Mouse (Mus musculus) intestine, embryonic 16.5 days (tissue): ENCODE measurements around the gene C330007P06Rik. TPM values are rescaled to one million over a fixed set of nuclear protein-coding genes. Genes with fewer than 3 reads are reported as not detected.

Experiments used
- ATAC-seq: fragments of 200-750 bp; cut with Nextera tagmentation; 2 replicates; pipeline ENCODE4 v1.8.0; 2017; ENCODE audit warnings: moderate TSS enrichment, moderate library complexity
- H3K27ac ChIP-seq: fragments of 300-500 bp; sonication (generic); 2 replicates; pipeline ENCODE4 v1.5.1; 2014; ENCODE audit warnings: mild to moderate bottlenecking, low read length
- H3K27me3 ChIP-seq: fragments of 300-500 bp; sonication (generic); replicated peaks from 2 replicates; pipeline ENCODE4 v1.6.1; 2014; ENCODE audit warnings: low read length, control low read depth, mixed read lengths; ENCODE audit not compliant: control insufficient read depth, insufficient read depth
- H3K36me3 ChIP-seq: fragments of 300-500 bp; sonication (generic); 2 replicates; pipeline ENCODE4 v1.6.1; 2014; ENCODE audit warnings: low read length, control low read depth; ENCODE audit not compliant: control insufficient read depth, insufficient read depth
- H3K4me1 ChIP-seq: fragments of 300-500 bp; sonication (generic); 2 replicates; pipeline ENCODE4 v1.6.1; 2014; ENCODE audit warnings: low read length, control low read depth, mixed read lengths; ENCODE audit not compliant: control insufficient read depth, insufficient read depth
- H3K4me2 ChIP-seq: fragments of 300-500 bp; sonication (generic); 2 replicates; pipeline ENCODE4 v1.6.1; 2014; ENCODE audit warnings: low read depth, low read length, control low read depth
- H3K4me3 ChIP-seq: fragments of 300-500 bp; sonication (generic); 2 replicates; pipeline ENCODE4 v1.5.1; 2014; ENCODE audit warnings: mild to moderate bottlenecking, low read length
- H3K9ac ChIP-seq: fragments of 300-500 bp; sonication (generic); 2 replicates; pipeline ENCODE4 v1.6.1; 2014; ENCODE audit warnings: low read depth, low read length
- H3K9me3 ChIP-seq: fragments of 300-500 bp; sonication (generic); 2 replicates; pipeline ENCODE4 v1.6.1; 2016; ENCODE audit warnings: low read length, control low read depth; ENCODE audit not compliant: control insufficient read depth
- WGBS: fragments of 180-500 bp; shearing (Covaris S2); extraction: QIAGEN DNeasy Blood & Tissue Kit; methylation state at CpG from one replicate; pipeline ENCODE4 v1.1.7; 2014; 5-methylcytosine and 5-hydroxymethylcytosine counted together
- polyA plus RNA-seq: library from polyadenylated mRNA; unstranded; fragments of >200 nt; fragmentation: Nextera tagmentation; extraction: Ambion mirVana; gene quantifications from 2 replicates; pipeline ENCODE4 v1.2.1, GENCODE M21; 2015

C330007P06Rik gene
- polyA plus RNA-seq, 1 experiment from 2014 or later = 24.9 TPM

- WGBS = 90% methylated on average over 1 of the region's 1 CpGs
- no peaks in the 10 kb centered on the region for H3K27me3 ChIP-seq
- no peak overlapping the region for H3K4me2 ChIP-seq
- no peak overlapping the region for H3K27ac ChIP-seq
- no peak overlapping the region for H3K4me3 ChIP-seq
- H3K9me3 ChIP-seq = 0 out of 2 replicates have a peak, but pooled peaks cover 2% of the 10 kb centered on the region
- ATAC-seq = no peak
- H3K36me3 ChIP-seq = no peaks in the 10 kb centered on the region; the same call in none of the 2 replicates
- no peaks in the 10 kb centered on the region for H3K4me1 ChIP-seq
- no peak overlapping the region for H3K9ac ChIP-seq
Observed at GRCm38 (mm10) chrX:36884719-36885118, 10.8 kb upstream of the C330007P06Rik start.

- Histone ChIP-seq H3K27me3 (no peaks in the 10 kb centered on the region), H3K4me2 (peak overlapping the region; percentile 70), H3K4me1 (no peaks in the 10 kb centered on the region), H3K9me3 (0 out of 2 replicates have a peak, but pooled peaks cover 2% of the 10 kb centered on the region), H3K36me3 (no peaks in the 10 kb centered on the region), H3K9ac (peak overlapping the region; percentile 82), H3K27ac (peak overlapping the region; percentile 76), H3K4me3 (peak overlapping the region; percentile 69)
- ATAC-seq = peak; percentile 29
- WGBS = 21% methylated on average over 36 of the region's 36 CpGs
Observed at GRCm38 (mm10) chrX:36874704-36875128, 805 bp upstream of the C330007P06Rik start.

- H3K4me3 ChIP-seq = peak overlapping the region; percentile 69
- no peaks in the 10 kb centered on the region for H3K36me3 ChIP-seq
- peak overlapping the region; percentile 70 for H3K4me2 ChIP-seq
- no peaks in the 10 kb centered on the region for H3K27me3 ChIP-seq
- no peaks in the 10 kb centered on the region for H3K4me1 ChIP-seq
- peak overlapping the region; percentile 82 for H3K9ac ChIP-seq
- 0 out of 2 replicates have a peak, but pooled peaks cover 2% of the 10 kb centered on the region for H3K9me3 ChIP-seq
- peak overlapping the region; percentile 76 for H3K27ac ChIP-seq
- 16% methylated on average over 53 of the region's 57 CpGs for WGBS
- peak; percentile 98 for ATAC-seq
Observed at GRCm38 (mm10) chrX:36874178-36874696, 326 bp upstream of the C330007P06Rik start.

GRCm38 (mm10) chrX:36870372-36870771, 3.5 kb downstream of the C330007P06Rik start:
- Histone ChIP-seq H3K9me3 (0 out of 2 replicates have a peak, but pooled peaks cover 2% of the 10 kb centered on the region), H3K4me3 (no peak overlapping the region), H3K9ac (no peak overlapping the region), H3K4me2 (no peak overlapping the region), H3K4me1 (no peaks in the 10 kb centered on the region), H3K36me3 (no peaks in the 10 kb centered on the region), H3K27ac (no peak overlapping the region), H3K27me3 (no peaks in the 10 kb centered on the region)
- ATAC-seq = no peak
- WGBS = 69% methylated on average over 3 of the region's 3 CpGs

- no peaks in the 10 kb centered on the region for H3K9me3 ChIP-seq
- H3K4me3 ChIP-seq = peak overlapping the region; percentile 49
- no peak overlapping the region for H3K27ac ChIP-seq
- WGBS = 44% methylated on average over 8 of the region's 8 CpGs
- peaks cover 3% of the 10 kb centered on the region; the same call in 1 of the 2 replicates for H3K4me1 ChIP-seq
- ATAC-seq = peak; percentile 12; the same call in 1 of the 2 replicates
- no peaks in the 10 kb centered on the region for H3K36me3 ChIP-seq
- no peaks in the 10 kb centered on the region for H3K27me3 ChIP-seq
- H3K9ac ChIP-seq = no peak overlapping the region
- H3K4me2 ChIP-seq = no peak overlapping the region
Observed at GRCm38 (mm10) chrX:36864609-36865328, 9.1 kb downstream of the C330007P06Rik start.

- peak; percentile 89 for ATAC-seq
- Histone ChIP-seq H3K27ac (no peak overlapping the region), H3K4me3 (peak overlapping the region; percentile 49), H3K4me1 (peaks cover 3% of the 10 kb centered on the region; the same call in 1 of the 2 replicates), H3K36me3 (no peaks in the 10 kb centered on the region), H3K9ac (peak overlapping the region; percentile 59), H3K9me3 (no peaks in the 10 kb centered on the region), H3K27me3 (no peaks in the 10 kb centered on the region), H3K4me2 (peak overlapping the region; percentile 44)
- 14% methylated on average over 43 of the region's 44 CpGs for WGBS
Observed at GRCm38 (mm10) chrX:36863766-36864608, 9.9 kb downstream of the C330007P06Rik start.

- ATAC-seq = no peak
- Histone ChIP-seq H3K4me2 (no peak overlapping the region), H3K36me3 (no peaks in the 10 kb centered on the region), H3K9ac (no peak overlapping the region), H3K27me3 (no peaks in the 10 kb centered on the region), H3K9me3 (no peaks in the 10 kb centered on the region), H3K27ac (no peak overlapping the region), H3K4me3 (no peak overlapping the region), H3K4me1 (no peaks in the 10 kb centered on the region)
- 83% methylated on average over 8 of the region's 8 CpGs for WGBS
Observed at GRCm38 (mm10) chrX:36852631-36853030, 21.3 kb downstream of the C330007P06Rik start.

GRCm38 (mm10) chrX:36847152-36847551, 26.8 kb downstream of the C330007P06Rik start:
- H3K27ac ChIP-seq = no peak overlapping the region
- no peak for ATAC-seq
- 78% methylated on average over 1 of the region's 1 CpGs for WGBS

GRCm38 (mm10) chrX:36843346-36843990, 30.4 kb downstream of the C330007P06Rik start:
- no peaks in the 10 kb centered on the region for H3K36me3 ChIP-seq
- H3K9ac ChIP-seq = no peak overlapping the region
- no peaks in the 10 kb centered on the region for H3K9me3 ChIP-seq
- H3K27me3 ChIP-seq = no peaks in the 10 kb centered on the region
- WGBS = 74% methylated on average over 4 of the region's 4 CpGs
- no peak overlapping the region for H3K4me2 ChIP-seq
- H3K4me1 ChIP-seq = no peaks in the 10 kb centered on the region
- ATAC-seq = no peak
- no peak overlapping the region for H3K27ac ChIP-seq
- no peak overlapping the region for H3K4me3 ChIP-seq

More at GRCm38 (mm10) chrX:36847152-36847551, 26.8 kb downstream of the C330007P06Rik start:
- H3K27me3 ChIP-seq = no peaks in the 10 kb centered on the region
- H3K36me3 ChIP-seq = no peaks in the 10 kb centered on the region
- no peak overlapping the region for H3K9ac ChIP-seq
- no peaks in the 10 kb centered on the region for H3K4me1 ChIP-seq
- H3K4me2 ChIP-seq = no peak overlapping the region
- no peak overlapping the region for H3K4me3 ChIP-seq
- no peaks in the 10 kb centered on the region for H3K9me3 ChIP-seq
